Mouse (Mus musculus) cerebellum, postnatal 10 days (tissue): ENCODE measurements around the gene Ptpn14.

Experiments
- DNase-seq, 2 experiments: peaks; one replicate each; pipeline ENCODE4 v3.0.0; 2021; ENCODE audit warnings: mixed read lengths in 2 of 2

The Ptpn14 gene

GRCm38 (mm10) chr1:189817089-189817488 lies 89.0 kb downstream of the Ptpn14 start:
- DNase-seq = no peak

- peak in 1 of 2 experiments; percentile 21 for DNase-seq
Measured at GRCm38 (mm10) chr1:189817810-189818209, 89.7 kb downstream of the Ptpn14 start.

GRCm38 (mm10) chr1:189820111-189820510 lies 92.0 kb downstream of the Ptpn14 start:
- no peak for DNase-seq

GRCm38 (mm10) chr1:189824436-189824835 lies 96.4 kb downstream of the Ptpn14 start:
- no peak for DNase-seq

GRCm38 (mm10) chr1:189830391-189830790 lies 102.3 kb downstream of the Ptpn14 start:
- DNase-seq = no peak

GRCm38 (mm10) chr1:189830797-189831232 lies 102.7 kb downstream of the Ptpn14 start:
- peak; percentile 15 to 22 for DNase-seq

GRCm38 (mm10) chr1:189833351-189833750 lies 105.3 kb downstream of the Ptpn14 start:
- no peak for DNase-seq

GRCm38 (mm10) chr1:189834166-189834565 lies 106.1 kb downstream of the Ptpn14 start:
- peak; percentile 38 to 47 for DNase-seq

GRCm38 (mm10) chr1:189846319-189846718 lies 118.3 kb downstream of the Ptpn14 start:
- DNase-seq = no peak

- no peak for DNase-seq
Measured at GRCm38 (mm10) chr1:189849550-189849949, 121.5 kb downstream of the Ptpn14 start.

GRCm38 (mm10) chr1:189852051-189852450 lies 124.0 kb downstream of the Ptpn14 start:
- DNase-seq = no peak

GRCm38 (mm10) chr1:189852456-189852855 lies 124.4 kb downstream of the Ptpn14 start:
- no peak for DNase-seq

GRCm38 (mm10) chr1:189854646-189855045 lies 126.6 kb downstream of the Ptpn14 start:
- DNase-seq = no peak

- no peak for DNase-seq
Measured at GRCm38 (mm10) chr1:189855739-189856138, 127.7 kb downstream of the Ptpn14 start.

GRCm38 (mm10) chr1:189858377-189858776 lies 130.3 kb downstream of the Ptpn14 start:
- no peak for DNase-seq

- DNase-seq = peak; percentile 45 to 51
Measured at GRCm38 (mm10) chr1:189860112-189860941, 132.3 kb downstream of the Ptpn14 start.

GRCm38 (mm10) chr1:189860942-189861315 lies 132.9 kb downstream of the Ptpn14 start:
- no peak for DNase-seq

- peak in 1 of 2 experiments; percentile 21 for DNase-seq
Measured at GRCm38 (mm10) chr1:189863727-189864126, 135.7 kb downstream of the Ptpn14 start.

GRCm38 (mm10) chr1:189864301-189864700 lies 136.2 kb downstream of the Ptpn14 start:
- peak; percentile 39 to 42 for DNase-seq

GRCm38 (mm10) chr1:189864846-189865560 lies 136.9 kb downstream of the Ptpn14 start:
- DNase-seq = peak; percentile 77 to 78

GRCm38 (mm10) chr1:189866621-189867020 lies 138.6 kb downstream of the Ptpn14 start:
- no peak for DNase-seq

- DNase-seq = no peak
Measured at GRCm38 (mm10) chr1:189867034-189867433, 139.0 kb downstream of the Ptpn14 start.

- no peak for DNase-seq
Measured at GRCm38 (mm10) chr1:189867497-189867896, 139.4 kb downstream of the Ptpn14 start.

- no peak for DNase-seq
Measured at GRCm38 (mm10) chr1:189868036-189868435, 140.0 kb downstream of the Ptpn14 start.
